Mouse (Mus musculus): ENCODE data around the gene Zfp334. TPM values are rescaled to one million over a fixed set of nuclear protein-coding genes. Genes with fewer than 3 reads are reported as not detected.
A peak's percentile ranks its signal among the peaks of the same experiment; 100 is the strongest.

The Zfp334 gene
- polyA plus RNA-seq, 1 experiment from 2014 or later, result 2.5 TPM

- WGBS, result 12% methylated on average over 3 of the region's 3 CpGs
- H3K4me2 ChIP-seq (replicated peaks; ENCODE audit: low read depth, low read length), result no peak overlapping the region
- no peak for ATAC-seq
These were observed 58.4 kb downstream of the Zfp334 start for GRCm38 (mm10) chr2:165329703-165330102.

GRCm38 (mm10) chr2:165328746-165329145 is 59.3 kb downstream of the Zfp334 start:
- WGBS, result 65% methylated on average over 5 of the region's 5 CpGs
- H3K9ac ChIP-seq (replicated peaks; ENCODE audit: low read depth), result no peak overlapping the region
- ATAC-seq, result no peak
- 0 out of 2 replicates have a peak, but pooled peaks cover 2% of the 10 kb centered on the region for H3K27me3 ChIP-seq (replicated peaks; ENCODE audit: insufficient read depth, low read length)
- H3K4me3 ChIP-seq (ENCODE audit: low read depth, low read length), result no peak overlapping the region
- peaks cover 14% of the 10 kb centered on the region; the same call in 1 of the 2 replicates for H3K4me1 ChIP-seq (ENCODE audit: insufficient read depth, low read depth, low read length)
- TF ChIP-seq EP300 (IDR thresholded peaks at IDR 0.05) (no peak), CTCF (IDR thresholded peaks at IDR 0.05) (no peak)
- no peaks in the 10 kb centered on the region for H3K36me3 ChIP-seq (ENCODE audit: insufficient read depth, low read length)
- DNase-seq (ENCODE audit: low spot score), result no peak
- H3K9me3 ChIP-seq (ENCODE audit: low read length), result no peaks in the 10 kb centered on the region
- no peak overlapping the region for H3K27ac ChIP-seq (ENCODE audit: low read length)
- H3K4me2 ChIP-seq (replicated peaks; ENCODE audit: low read depth, low read length), result no peak overlapping the region

More at GRCm38 (mm10) chr2:165329703-165330102, 58.4 kb downstream of the Zfp334 start:
- Histone ChIP-seq H3K9me3 (ENCODE audit: low read length) (no peaks in the 10 kb centered on the region), H3K4me3 (ENCODE audit: low read depth, low read length) (no peak overlapping the region), H3K9ac (replicated peaks; ENCODE audit: low read depth) (no peak overlapping the region), H3K36me3 (ENCODE audit: insufficient read depth, low read length) (no peaks in the 10 kb centered on the region), H3K4me1 (ENCODE audit: insufficient read depth, low read depth, low read length) (peaks cover 6% of the 10 kb centered on the region; the same call in 1 of the 2 replicates), H3K27ac (ENCODE audit: low read length) (no peak overlapping the region), H3K27me3 (replicated peaks; ENCODE audit: insufficient read depth, low read length) (0 out of 2 replicates have a peak, but pooled peaks cover 2% of the 10 kb centered on the region)
- no peak for DNase-seq (ENCODE audit: low spot score)
- no peak for TF ChIP-seq CTCF (IDR thresholded peaks at IDR 0.05)
- TF ChIP-seq EP300 (IDR thresholded peaks at IDR 0.05), result no peak

GRCm38 (mm10) chr2:165327386-165327785 is 60.7 kb downstream of the Zfp334 start:
- 0 out of 2 replicates have a peak, but pooled peaks cover 2% of the 10 kb centered on the region for H3K27me3 ChIP-seq (replicated peaks; ENCODE audit: insufficient read depth, low read length)
- no peaks in the 10 kb centered on the region for H3K9me3 ChIP-seq (ENCODE audit: low read length)
- peaks cover 21% of the 10 kb centered on the region; the same call in 1 of the 2 replicates for H3K4me1 ChIP-seq (ENCODE audit: insufficient read depth, low read depth, low read length)
- H3K36me3 ChIP-seq (ENCODE audit: insufficient read depth, low read length), result no peaks in the 10 kb centered on the region
- TF ChIP-seq CTCF (IDR thresholded peaks at IDR 0.05), result no peak
- no peak for TF ChIP-seq EP300 (IDR thresholded peaks at IDR 0.05)
- peak overlapping the region; percentile 87 for H3K4me2 ChIP-seq (replicated peaks; ENCODE audit: low read depth, low read length)
- no peak overlapping the region; the same call in 1 of the 2 replicates for H3K9ac ChIP-seq (replicated peaks; ENCODE audit: low read depth)
- no peak overlapping the region for H3K4me3 ChIP-seq (ENCODE audit: low read depth, low read length)
- ATAC-seq, result no peak
- no peak for DNase-seq (ENCODE audit: low spot score)
- WGBS, result 49% methylated on average over 7 of the region's 7 CpGs
- no peak overlapping the region for H3K27ac ChIP-seq (ENCODE audit: low read length)

DNA sequence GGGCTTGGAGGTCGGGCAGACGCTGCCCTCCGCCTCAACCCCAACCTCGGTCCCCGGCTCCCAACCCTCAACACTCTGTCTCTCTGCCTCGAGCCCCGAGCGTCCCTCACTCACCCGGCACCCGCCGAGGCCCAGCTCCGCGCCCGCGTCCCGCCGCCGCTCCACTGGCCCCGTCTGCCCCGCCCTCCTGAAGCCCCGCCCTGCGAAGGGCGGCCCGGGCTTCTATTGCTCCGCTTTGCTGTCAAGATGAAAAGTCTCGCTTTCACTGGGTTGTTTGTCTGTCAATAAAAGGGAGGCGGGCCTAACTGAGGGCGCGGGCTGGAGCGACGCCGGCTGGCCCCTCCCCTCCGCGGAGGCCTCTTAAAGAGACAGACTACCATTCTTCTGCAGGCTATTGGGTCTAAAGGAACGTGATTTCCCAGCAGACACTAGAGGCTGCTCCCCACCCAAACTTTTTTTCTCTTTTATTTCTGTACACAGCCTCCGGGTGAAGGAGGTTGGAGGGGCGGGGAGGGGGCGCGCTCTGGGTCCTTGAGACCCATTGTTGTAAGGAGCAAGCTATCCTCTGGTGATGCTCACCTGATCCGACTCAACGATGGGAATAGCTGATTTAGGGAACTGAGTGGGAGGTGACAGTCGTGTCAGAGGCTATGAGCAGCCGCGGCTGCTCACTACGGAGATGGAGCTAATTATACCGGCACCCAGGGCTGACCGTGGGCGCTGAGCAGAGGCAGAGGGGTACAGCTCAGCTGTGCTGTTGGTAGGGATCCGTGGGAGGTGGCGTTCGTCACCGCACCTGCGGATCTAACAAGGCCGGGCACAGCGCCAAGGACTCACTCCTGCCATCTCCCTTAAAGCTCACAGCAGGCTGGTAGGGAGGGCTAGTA is 61.5 kb downstream of the Zfp334 start, which contains the start of gene Elmo2:
Elmo2 (minus strand) TSS at position 176 of the 887 bp plus-strand sequence.
- WGBS, result 1% methylated on average over 40 of the region's 55 CpGs
- TF ChIP-seq EP300 (IDR thresholded peaks at IDR 0.05) (peak; percentile 58; the same call in 1 of the 2 replicates), CTCF (IDR thresholded peaks at IDR 0.05) (no peak)
- Histone ChIP-seq H3K4me2 (replicated peaks; ENCODE audit: low read depth, low read length) (peak within 1 kb of the TSS; percentile 87), H3K9me3 (ENCODE audit: low read length) (no peaks in the 10 kb centered on the region), H3K4me1 (ENCODE audit: insufficient read depth, low read depth, low read length) (peaks cover 29% of the 10 kb centered on the region; the same call in 1 of the 2 replicates), H3K36me3 (ENCODE audit: insufficient read depth, low read length) (no peaks in the 10 kb centered on the region), H3K27ac (ENCODE audit: low read length) (peak within 1 kb of the TSS; percentile 86), H3K27me3 (replicated peaks; ENCODE audit: insufficient read depth, low read length) (0 out of 2 replicates have a peak, but pooled peaks cover 2% of the 10 kb centered on the region), H3K9ac (replicated peaks; ENCODE audit: low read depth) (peak within 1 kb of the TSS; percentile 82), H3K4me3 (ENCODE audit: low read depth, low read length) (peak within 1 kb of the TSS; percentile 85)
- peak; percentile 97 for DNase-seq (ENCODE audit: low spot score)
- peak; percentile 97 for ATAC-seq

- ATAC-seq (peak; percentile 8), DNase-seq (ENCODE audit: low spot score) (peak; percentile 43)
- Histone ChIP-seq H3K36me3 (ENCODE audit: insufficient read depth, low read length) (no peaks in the 10 kb centered on the region), H3K4me3 (ENCODE audit: low read depth, low read length) (peak overlapping the region; percentile 85), H3K9me3 (ENCODE audit: low read length) (no peaks in the 10 kb centered on the region), H3K27ac (ENCODE audit: low read length) (peak overlapping the region; percentile 86), H3K9ac (replicated peaks; ENCODE audit: low read depth) (peak overlapping the region; percentile 82), H3K4me2 (replicated peaks; ENCODE audit: low read depth, low read length) (peak overlapping the region; percentile 87), H3K27me3 (replicated peaks; ENCODE audit: insufficient read depth, low read length) (0 out of 2 replicates have a peak, but pooled peaks cover 2% of the 10 kb centered on the region), H3K4me1 (ENCODE audit: insufficient read depth, low read depth, low read length) (peaks cover 34% of the 10 kb centered on the region; the same call in 1 of the 2 replicates)
- WGBS, result under 1% methylated on average over 24 of the region's 30 CpGs
- no peak for TF ChIP-seq CTCF (IDR thresholded peaks at IDR 0.05)
- TF ChIP-seq EP300 (IDR thresholded peaks at IDR 0.05), result peak; percentile 21; the same call in 1 of the 2 replicates
These were observed 62.3 kb downstream of the Zfp334 start for GRCm38 (mm10) chr2:165325521-165326303.

Other genes with a start within 250 kb of the Zfp334 start
- 1.0 and 1.8 TPM in 2 replicates for gene Cdh22, start 153.4 kb downstream of the Zfp334 start, polyA plus RNA-seq (2015; fragmentation: Nextera tagmentation; extraction: Ambion mirVana)
- gene Slc35c2, start 100.4 kb downstream of the Zfp334 start, polyA plus RNA-seq (2015; fragmentation: Nextera tagmentation; extraction: Ambion mirVana), result 42.8 and 44.1 TPM in 2 replicates
- gene Elmo2, start 61.8 kb downstream of the Zfp334 start, polyA plus RNA-seq (2015; fragmentation: Nextera tagmentation; extraction: Ambion mirVana), result 61.1 and 66.4 TPM in 2 replicates
- gene Zfp663, start 19.5 kb downstream of the Zfp334 start, polyA plus RNA-seq (2015; fragmentation: Nextera tagmentation; extraction: Ambion mirVana), result 1.2 and 2.0 TPM in 2 replicates
- gene Ocstamp, start 12.1 kb upstream of the Zfp334 start, polyA plus RNA-seq (2015; fragmentation: Nextera tagmentation; extraction: Ambion mirVana), result 0.15 and 0.20 TPM in 2 replicates
- 0.65 and 0.90 TPM in 2 replicates for gene Slc13a3, start 85.0 kb upstream of the Zfp334 start, polyA plus RNA-seq (2015; fragmentation: Nextera tagmentation; extraction: Ambion mirVana)
- 21.5 and 22.5 TPM in 2 replicates for gene Trp53rka, start 105.1 kb upstream of the Zfp334 start, polyA plus RNA-seq (2015; fragmentation: Nextera tagmentation; extraction: Ambion mirVana)
- 6.7 and 6.9 TPM in 2 replicates for gene Slc2a10, start 115.5 kb upstream of the Zfp334 start, polyA plus RNA-seq (2015; fragmentation: Nextera tagmentation; extraction: Ambion mirVana)
- 25.7 and 27.8 TPM in 2 replicates for gene Eya2, start 206.8 kb upstream of the Zfp334 start, polyA plus RNA-seq (2015; fragmentation: Nextera tagmentation; extraction: Ambion mirVana)